Mouse (Mus musculus) induced T-regulatory cell, adult 2 months (primary cell): ENCODE measurements at regions not wholly inside any gene's neighbourhood (a gene's known extent, or its start where the extent isn't known, plus 50 kb on each side); places are given as distances from the start of the nearest gene placed in this dataset.
"Not testable (repeated sequence)": the region's sequence is repeated elsewhere in the genome, so short reads cannot be mapped to it uniquely, and the experiment has no call there.

ENCODE experiments used
- DNase-seq: peaks from one replicate; pipeline ENCODE4 v3.0.0-alpha.2; 2012; ENCODE audit warnings: low read depth

GRCm38 (mm10) chr12:51294971-51295477 is 52.8 kb upstream of the G2e3 start:
- DNase-seq = no peak

DNA sequence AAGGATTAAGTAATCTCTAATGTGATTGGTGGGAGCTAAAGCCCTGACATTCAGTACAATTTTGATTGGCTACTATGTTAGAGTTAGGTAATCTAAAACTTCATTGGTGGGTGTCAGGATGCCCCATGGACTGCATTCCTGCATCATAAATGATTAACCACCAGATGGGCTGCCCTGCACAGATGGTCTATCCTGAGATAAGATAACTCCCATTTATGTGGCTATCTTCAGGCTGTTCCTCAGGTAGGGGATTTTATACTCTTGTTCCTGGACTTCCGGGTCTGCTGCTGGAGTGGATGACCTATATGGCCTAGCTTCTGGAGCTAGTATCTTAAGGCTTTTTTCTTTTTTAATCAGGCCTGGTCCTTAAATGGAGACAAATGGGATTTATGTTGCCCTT is 69.5 kb upstream of the G2e3 start:
- DNase-seq = no peak

DNA sequence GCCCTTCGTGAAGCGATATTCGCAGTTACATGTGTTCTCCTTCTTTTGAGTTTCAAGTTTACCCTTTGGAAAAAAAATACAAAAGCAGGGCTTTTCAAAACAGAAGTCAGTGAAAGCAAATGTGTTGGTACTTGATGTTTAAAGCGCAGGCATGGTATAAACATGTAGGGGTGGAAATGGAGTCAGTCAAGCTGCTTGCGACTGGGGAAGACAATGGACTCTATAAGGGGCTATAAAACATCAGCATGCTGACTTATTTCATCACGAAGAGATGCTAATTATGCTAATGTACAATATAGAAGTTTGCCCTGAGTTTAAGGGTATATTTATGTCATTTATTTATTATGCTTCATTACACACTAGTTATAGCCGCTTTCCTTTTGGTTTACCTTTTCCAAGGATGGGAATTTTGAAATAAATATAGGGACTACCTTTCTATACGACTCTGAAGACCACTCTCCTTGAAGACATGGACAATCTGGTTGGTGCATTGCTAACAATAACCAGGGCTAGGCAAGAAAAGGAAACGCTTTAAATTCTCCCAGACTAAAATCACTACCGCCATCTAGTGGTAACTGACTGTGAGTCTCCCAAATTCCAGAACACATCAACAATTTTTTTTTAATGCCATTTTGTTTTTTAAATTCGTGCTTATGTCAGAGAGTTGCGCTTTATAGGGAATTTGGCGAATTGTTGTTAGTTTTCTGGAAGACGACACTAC is 71.9 kb upstream of the G2e3 start:
- peak; percentile 37 for DNase-seq

GRCm38 (mm10) chr12:51273486-51273885 is 74.4 kb upstream of the G2e3 start:
- no peak for DNase-seq

DNA sequence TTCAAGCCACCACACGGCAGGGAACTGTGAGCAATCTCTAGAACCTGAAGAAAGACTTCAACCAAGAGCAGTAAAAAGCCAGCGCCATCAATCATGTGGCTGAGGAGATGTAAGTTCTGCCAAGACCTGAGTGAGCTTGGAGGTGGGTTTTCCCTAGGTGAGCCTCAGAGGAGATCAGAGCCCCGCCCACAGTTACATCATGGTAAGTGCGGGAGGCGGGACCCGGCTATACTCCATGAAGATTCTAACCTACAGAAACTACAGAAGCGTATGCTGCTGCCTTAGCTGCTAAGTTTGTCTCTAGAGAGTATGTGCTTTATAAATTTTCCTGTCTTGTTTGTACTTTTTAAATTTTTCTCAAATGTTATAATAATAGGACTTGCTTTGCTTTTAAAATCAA is 105.0 kb upstream of the G2e3 start:
- no peak for DNase-seq

GRCm38 (mm10) chr12:51241131-51241781 is 106.6 kb upstream of the G2e3 start:
- no peak for DNase-seq

- DNase-seq = no peak
Measured at GRCm38 (mm10) chr12:51211691-51212090, 136.2 kb upstream of the G2e3 start.

- no peak for DNase-seq
Measured at GRCm38 (mm10) chr12:51196289-51196688, 151.6 kb upstream of the G2e3 start.

GRCm38 (mm10) chr12:51195136-51195535 is 152.7 kb upstream of the G2e3 start:
- DNase-seq = no peak

DNA sequence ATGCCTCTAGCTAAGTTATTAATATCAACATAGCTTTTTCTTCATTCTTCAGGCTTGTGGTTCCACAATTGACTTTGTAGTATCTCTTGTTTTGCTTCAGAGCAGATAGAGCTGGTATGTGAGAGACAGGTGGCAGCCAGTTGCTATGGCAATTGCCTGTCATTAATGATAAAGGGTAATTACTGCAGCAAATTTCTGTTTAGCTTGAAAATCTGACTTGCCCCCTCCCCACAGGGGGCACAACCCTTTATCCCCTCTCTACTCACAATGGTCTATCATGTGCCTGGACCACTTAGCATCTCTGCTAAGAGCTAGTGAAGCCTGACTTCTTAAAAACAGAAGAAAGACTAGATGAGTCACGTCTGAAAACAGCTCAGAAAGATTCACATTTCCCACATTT is 157.1 kb upstream of the G2e3 start:
- no peak for DNase-seq

- DNase-seq = no peak
Measured at GRCm38 (mm10) chr12:51190186-51190585, 157.7 kb upstream of the G2e3 start.

DNA sequence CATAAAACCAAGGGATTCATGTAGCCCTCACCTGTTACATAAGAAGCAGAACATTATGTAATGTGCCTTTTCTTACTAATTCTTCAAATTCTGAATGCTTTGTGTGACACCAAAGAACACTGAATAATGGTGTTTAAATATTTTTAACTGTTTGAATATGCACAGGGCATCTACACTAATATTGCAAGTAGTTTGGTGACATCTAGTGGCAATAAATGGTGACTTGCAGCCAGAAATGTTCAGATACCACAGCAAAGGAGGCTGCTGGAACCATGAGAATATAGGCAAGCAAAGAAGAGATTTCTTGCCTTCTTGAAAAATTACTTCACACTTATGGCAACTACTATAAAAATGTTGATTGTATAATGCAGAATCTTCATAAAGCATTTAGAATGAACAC is 159.6 kb upstream of the G2e3 start:
- peak; percentile 2 for DNase-seq

GRCm38 (mm10) chr12:51187726-51188125 is 160.1 kb upstream of the G2e3 start:
- no peak for DNase-seq

DNA sequence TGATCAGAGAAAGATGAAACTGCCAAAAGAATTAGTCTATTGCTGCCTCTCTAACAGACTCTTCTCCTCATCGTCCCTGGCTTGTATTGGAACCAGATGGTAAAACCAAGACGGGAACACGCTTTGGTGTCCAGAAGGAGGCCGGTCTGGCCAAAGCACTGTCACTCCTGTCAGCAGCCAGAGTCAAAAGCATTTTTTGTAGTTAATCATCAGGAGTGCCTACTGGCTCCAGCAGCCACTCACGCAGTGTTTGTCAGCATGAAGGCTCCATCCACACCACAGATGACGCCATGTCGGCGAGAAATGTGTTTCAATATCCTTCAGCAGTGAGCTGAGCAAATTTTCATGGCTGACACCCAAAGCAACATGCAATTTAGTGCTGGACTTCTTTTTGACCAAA is 162.1 kb upstream of the G2e3 start:
- DNase-seq = no peak

DNA sequence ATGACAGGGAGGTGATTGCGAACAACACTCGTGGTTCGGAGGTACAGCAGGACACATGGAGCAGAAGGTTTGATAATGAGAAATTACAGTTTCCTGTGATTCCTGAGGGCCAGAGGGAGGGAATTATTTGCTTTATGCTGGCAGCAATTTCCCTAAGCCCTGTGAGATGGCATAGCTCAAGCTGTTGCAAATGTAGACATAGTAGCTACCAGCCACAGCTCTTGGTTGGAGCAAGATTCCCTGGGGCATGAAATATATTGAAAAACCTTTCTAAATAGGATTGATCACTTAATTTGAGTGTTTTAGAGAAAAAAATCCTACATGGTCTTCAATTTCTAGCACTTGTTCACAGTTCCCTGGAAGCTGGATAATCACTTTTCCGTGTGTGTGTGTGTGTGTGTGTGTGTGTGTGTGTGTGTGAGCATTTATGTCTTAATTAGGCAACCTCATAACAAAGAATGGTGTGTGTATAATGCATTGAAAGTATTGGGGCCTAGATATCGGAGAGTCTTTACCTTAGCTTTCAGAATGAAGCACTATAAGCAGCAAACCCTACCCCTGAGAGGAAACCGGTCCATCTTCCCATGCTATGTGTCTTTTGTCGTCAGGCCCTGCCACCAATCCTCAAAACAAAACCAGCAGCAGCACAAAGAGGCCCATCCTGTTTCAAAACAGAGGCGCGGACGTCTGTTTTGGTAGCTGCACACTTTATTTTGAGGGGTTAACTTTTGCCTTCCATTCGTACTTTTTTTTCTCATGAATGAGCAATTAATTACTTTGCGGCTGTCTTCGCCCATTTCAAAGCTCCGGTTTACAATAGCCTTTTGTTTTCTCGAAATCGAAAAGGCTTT is 172.7 kb upstream of the G2e3 start:
- no peak for DNase-seq

- no peak for DNase-seq
Measured at GRCm38 (mm10) chr12:51165186-51165585, 182.7 kb upstream of the G2e3 start.

DNA sequence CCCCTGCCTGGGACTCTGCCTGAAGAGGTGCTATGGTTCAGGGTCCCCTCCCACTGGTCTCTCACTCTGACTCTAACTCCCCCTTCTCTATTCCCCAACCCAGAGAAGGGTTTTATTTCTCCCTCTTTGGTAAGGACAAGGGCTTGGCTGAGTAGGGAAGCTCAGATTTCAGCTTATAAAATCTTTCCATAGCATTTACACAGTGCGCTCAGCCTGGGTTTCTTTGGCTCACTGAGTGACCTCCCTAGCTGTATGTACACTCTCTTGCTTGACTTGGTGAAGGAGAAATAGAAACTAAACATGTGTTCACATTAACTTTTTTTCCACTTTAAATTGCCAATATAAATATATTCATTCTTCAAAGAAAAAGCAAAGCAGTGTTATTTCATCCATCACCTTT is 186.9 kb upstream of the G2e3 start:
- no peak for DNase-seq

GRCm38 (mm10) chr12:51160122-51160521 is 187.7 kb upstream of the G2e3 start:
- DNase-seq = no peak

- no peak for DNase-seq
Measured at GRCm38 (mm10) chr12:51147963-51148362, 199.9 kb upstream of the G2e3 start.

DNA sequence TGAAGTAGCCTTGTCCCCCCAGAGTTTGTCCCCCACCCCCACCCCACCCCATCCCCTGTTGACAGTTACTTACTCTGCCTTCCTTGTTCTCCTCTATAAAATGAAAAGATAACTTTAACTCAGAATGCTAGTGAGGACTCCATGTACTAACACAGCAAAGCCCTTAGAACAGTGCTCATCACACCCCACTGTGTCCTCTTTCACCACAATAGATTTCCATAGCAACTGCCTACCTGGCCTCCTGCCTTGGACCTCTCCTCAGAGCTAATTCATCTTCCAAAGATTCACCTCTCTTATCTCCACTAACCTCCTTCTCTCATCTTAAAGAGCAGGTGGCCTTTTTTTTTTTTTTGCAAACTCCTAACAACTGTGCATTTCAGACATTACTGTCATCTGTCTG is 204.0 kb upstream of the G2e3 start:
- DNase-seq = no peak

- no peak for DNase-seq
Measured at GRCm38 (mm10) chr12:51143196-51143595, 204.7 kb upstream of the G2e3 start.

GRCm38 (mm10) chr12:51133676-51134075 is 214.2 kb upstream of the G2e3 start:
- not testable (repeated sequence) for DNase-seq

- DNase-seq = no peak
Measured at GRCm38 (mm10) chr12:51128274-51128673, 219.6 kb upstream of the G2e3 start.
